Mouse (Mus musculus) liver, embryonic 11.5 days (tissue): ENCODE data around the gene Rph3al. TPM values are rescaled to one million over a fixed set of nuclear protein-coding genes. Genes with fewer than 3 reads are reported as not detected.

Experiments used
- ATAC-seq: fragments of 200-750 bp; cut with Nextera tagmentation; replicated peaks from 2 replicates; pipeline ENCODE4 v1.8.0; 2017; ENCODE audit warnings: moderate number of reproducible peaks, mild to moderate bottlenecking, moderate TSS enrichment, moderate library complexity; ENCODE audit not compliant: low FRiP score
- DNase-seq: peaks from one replicate; pipeline ENCODE4 v3.0.0-alpha.2; 2017; ENCODE audit warnings: low spot score
- H3K27ac ChIP-seq: fragments of 300-500 bp; sonication (generic); 2 replicates; pipeline ENCODE4 v1.5.1; 2014; ENCODE audit warnings: mild to moderate bottlenecking, low read depth, low read length, control low read depth
- H3K27me3 ChIP-seq: fragments of 300-500 bp; sonication (generic); replicated peaks from 2 replicates; pipeline ENCODE4 v1.6.1; 2014; ENCODE audit warnings: low read length, mixed read lengths; ENCODE audit not compliant: control insufficient read depth, insufficient read depth
- H3K36me3 ChIP-seq: fragments of 300-500 bp; sonication (generic); 2 replicates; pipeline ENCODE4 v1.6.1; 2014; ENCODE audit warnings: mild to moderate bottlenecking, low read length, moderate library complexity, mixed read lengths; ENCODE audit not compliant: control insufficient read depth, insufficient read depth
- H3K4me1 ChIP-seq: fragments of 300-500 bp; sonication (generic); replicated peaks from 2 replicates; pipeline ENCODE4 v1.6.1; 2014; ENCODE audit warnings: low read length, mixed read lengths; ENCODE audit not compliant: control insufficient read depth, insufficient read depth
- H3K4me2 ChIP-seq: fragments of 300-500 bp; sonication (generic); 2 replicates; pipeline ENCODE4 v1.6.1; 2014; ENCODE audit warnings: mild to moderate bottlenecking, control low read depth, moderate library complexity
- H3K4me3 ChIP-seq: fragments of 300-500 bp; sonication (generic); 2 replicates; pipeline ENCODE4 v1.5.1; 2014; ENCODE audit warnings: low read depth, low read length, control low read depth
- H3K9ac ChIP-seq: fragments of 300-500 bp; sonication (generic); 2 replicates; pipeline ENCODE4 v1.6.1; 2014; ENCODE audit warnings: low read depth, low read length, control low read depth
- H3K9me3 ChIP-seq: fragments of 300-500 bp; sonication (generic); 2 replicates; pipeline ENCODE4 v1.6.1; 2016; ENCODE audit warnings: low read length, inconsistent platforms, mixed read lengths; ENCODE audit not compliant: control insufficient read depth
- WGBS: fragments of 180-500 bp; shearing (Covaris S2); extraction: QIAGEN DNeasy Blood & Tissue Kit; methylation state at CpG from one replicate; pipeline ENCODE4 v1.1.7; 2014; 5-methylcytosine and 5-hydroxymethylcytosine counted together
- polyA plus RNA-seq: library from polyadenylated mRNA; unstranded; fragments of >200 nt; fragmentation: Nextera tagmentation; extraction: Ambion mirVana; gene quantifications from 2 replicates; pipeline ENCODE4 v1.2.1, GENCODE M21; 2014

Gene Rph3al
- polyA plus RNA-seq, 1 experiment from 2014 or later: 1.5 TPM

DNA sequence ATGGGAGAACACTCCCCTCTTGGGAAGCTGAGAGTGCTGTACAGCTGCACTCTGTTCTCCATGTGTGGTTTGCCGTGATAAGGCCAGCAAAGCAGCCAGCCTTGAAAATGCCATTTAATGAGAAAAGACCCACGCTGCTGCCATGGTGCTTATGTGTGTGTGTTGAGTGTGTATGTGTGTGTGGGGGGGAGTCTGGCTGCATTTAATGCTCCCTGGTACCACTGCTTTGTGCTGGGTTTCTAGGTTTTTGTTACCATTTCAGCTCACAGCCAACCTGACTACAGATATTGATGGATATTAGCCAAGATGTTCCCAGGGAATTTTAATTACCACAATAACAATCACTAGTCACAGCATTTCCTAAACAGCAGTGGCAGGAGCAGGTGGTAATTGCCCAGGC lies 79.3 kb downstream of the Rph3al start:
- no peak overlapping the region for H3K9ac ChIP-seq
- H3K36me3 ChIP-seq: no peaks in the 10 kb centered on the region
- ATAC-seq (no peak), DNase-seq (no peak)
- 79% methylated on average over 2 of the region's 2 CpGs for WGBS
- no peak overlapping the region for H3K4me3 ChIP-seq
- no peak overlapping the region for H3K27ac ChIP-seq
- no peaks in the 10 kb centered on the region for H3K27me3 ChIP-seq
- H3K9me3 ChIP-seq: no peaks in the 10 kb centered on the region
- H3K4me2 ChIP-seq: no peak overlapping the region
- H3K4me1 ChIP-seq: no peaks in the 10 kb centered on the region

DNA sequence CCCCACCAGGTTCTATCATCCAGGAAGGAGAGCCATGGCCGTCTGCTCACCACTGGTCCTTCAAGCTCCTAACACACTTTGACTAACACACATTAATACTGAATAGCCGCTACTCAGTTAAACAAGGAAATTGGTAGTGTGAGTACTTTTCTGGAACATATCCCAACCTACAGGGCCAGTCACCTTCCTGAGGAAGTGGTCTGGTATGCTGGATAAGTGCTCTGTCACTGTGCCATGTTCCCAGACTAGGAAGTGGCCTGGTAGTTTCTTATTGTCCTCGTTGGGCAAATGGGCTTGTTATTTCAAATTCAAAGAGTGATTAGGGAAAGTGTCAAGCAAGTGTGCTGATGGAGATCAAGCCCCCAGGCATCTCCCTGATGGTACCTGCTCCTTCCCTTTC lies 80.4 kb downstream of the Rph3al start:
- ATAC-seq (no peak), DNase-seq (no peak)
- H3K9ac ChIP-seq: no peak overlapping the region
- no peaks in the 10 kb centered on the region for H3K9me3 ChIP-seq
- H3K4me2 ChIP-seq: no peak overlapping the region
- no peak overlapping the region for H3K27ac ChIP-seq
- 38% methylated on average over 3 of the region's 3 CpGs for WGBS
- no peak overlapping the region for H3K4me3 ChIP-seq
- no peaks in the 10 kb centered on the region for H3K27me3 ChIP-seq
- no peaks in the 10 kb centered on the region for H3K4me1 ChIP-seq
- H3K36me3 ChIP-seq: no peaks in the 10 kb centered on the region

DNA sequence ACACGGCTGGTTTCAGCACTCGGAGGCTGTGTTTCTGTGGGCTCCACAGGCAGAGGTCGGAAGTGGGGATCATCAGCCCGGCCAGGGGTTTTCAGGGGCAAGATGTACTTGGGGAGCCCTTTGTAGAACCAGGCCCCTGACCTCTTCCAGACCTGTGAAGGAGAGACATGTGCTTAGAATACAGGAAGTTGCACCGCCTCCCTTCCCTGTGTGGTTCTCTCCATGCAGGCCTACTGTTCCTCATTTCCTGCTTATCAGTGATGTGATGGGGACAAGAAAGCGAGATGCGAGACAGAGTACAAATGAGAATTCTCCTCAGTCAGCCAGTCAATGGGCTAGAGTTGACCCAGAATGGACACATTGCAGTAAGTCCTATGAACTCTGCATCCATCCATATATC lies 83.9 kb downstream of the Rph3al start:
- H3K9me3 ChIP-seq: no peaks in the 10 kb centered on the region
- no peak overlapping the region for H3K27ac ChIP-seq
- no peaks in the 10 kb centered on the region for H3K27me3 ChIP-seq
- no peak overlapping the region for H3K4me3 ChIP-seq
- DNase-seq: no peak
- WGBS: 66% methylated on average over 7 of the region's 7 CpGs
- ATAC-seq: no peak
- H3K36me3 ChIP-seq: no peaks in the 10 kb centered on the region
- H3K4me2 ChIP-seq: no peak overlapping the region
- H3K9ac ChIP-seq: no peak overlapping the region
- H3K4me1 ChIP-seq: no peaks in the 10 kb centered on the region

DNA sequence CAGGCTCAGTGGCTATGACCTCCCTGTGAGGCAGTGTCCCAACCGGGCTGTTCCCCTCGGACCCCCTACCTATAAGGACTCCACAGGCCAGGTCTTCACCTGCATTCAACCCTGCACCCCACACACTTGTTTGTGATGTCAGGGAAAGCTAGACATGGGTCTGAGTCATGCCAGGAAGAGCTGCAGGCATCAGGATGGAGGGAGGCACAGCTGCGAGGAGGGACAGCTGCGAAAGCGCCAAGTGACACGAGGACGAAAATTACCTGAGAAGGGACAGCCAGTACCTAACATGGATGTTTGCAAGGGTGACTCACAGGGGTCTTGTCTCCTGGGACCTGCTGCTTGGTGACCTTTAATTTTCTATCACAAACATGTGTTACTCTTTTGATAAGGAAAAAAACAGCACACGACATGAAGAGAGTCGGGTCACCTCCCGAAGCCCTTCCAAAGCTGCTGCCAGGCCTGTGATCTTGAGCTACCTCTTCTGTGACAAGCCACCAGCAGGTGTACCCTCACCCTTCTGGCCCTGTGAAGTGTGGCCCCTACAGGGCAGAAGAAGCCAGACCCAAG lies 85.1 kb downstream of the Rph3al start:
- no peak for DNase-seq
- Histone ChIP-seq H3K36me3 (no peaks in the 10 kb centered on the region), H3K27me3 (no peaks in the 10 kb centered on the region), H3K27ac (no peak overlapping the region), H3K9me3 (no peaks in the 10 kb centered on the region), H3K4me2 (no peak overlapping the region), H3K9ac (no peak overlapping the region), H3K4me3 (no peak overlapping the region), H3K4me1 (no peaks in the 10 kb centered on the region)
- no peak for ATAC-seq
- 81% methylated on average over 10 of the region's 10 CpGs for WGBS

DNA sequence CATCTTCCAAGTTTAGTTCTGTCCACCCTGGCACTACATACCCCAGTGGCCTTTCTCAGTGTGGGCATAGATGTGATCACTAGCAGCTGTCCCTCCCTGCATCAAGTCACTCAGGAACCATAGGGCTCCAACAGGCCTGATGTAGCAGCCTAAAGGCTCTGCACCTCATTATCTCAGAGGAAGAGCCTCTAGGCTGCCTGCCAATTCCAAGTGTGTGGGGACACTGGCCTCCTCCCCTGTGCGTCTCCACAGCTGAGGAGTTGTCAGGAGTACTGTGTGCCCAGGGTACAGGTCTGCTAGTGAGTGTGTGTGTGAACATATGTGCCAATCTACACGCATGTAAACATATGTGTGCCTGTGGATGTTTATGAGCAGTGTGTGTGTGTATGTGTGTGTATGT lies 85.7 kb downstream of the Rph3al start:
- Histone ChIP-seq H3K27me3 (no peaks in the 10 kb centered on the region), H3K4me1 (no peaks in the 10 kb centered on the region), H3K27ac (no peak overlapping the region), H3K36me3 (no peaks in the 10 kb centered on the region), H3K4me3 (no peak overlapping the region), H3K4me2 (no peak overlapping the region), H3K9me3 (no peaks in the 10 kb centered on the region), H3K9ac (no peak overlapping the region)
- 65% methylated on average over 2 of the region's 2 CpGs for WGBS
- DNase-seq: no peak
- no peak for ATAC-seq

DNA sequence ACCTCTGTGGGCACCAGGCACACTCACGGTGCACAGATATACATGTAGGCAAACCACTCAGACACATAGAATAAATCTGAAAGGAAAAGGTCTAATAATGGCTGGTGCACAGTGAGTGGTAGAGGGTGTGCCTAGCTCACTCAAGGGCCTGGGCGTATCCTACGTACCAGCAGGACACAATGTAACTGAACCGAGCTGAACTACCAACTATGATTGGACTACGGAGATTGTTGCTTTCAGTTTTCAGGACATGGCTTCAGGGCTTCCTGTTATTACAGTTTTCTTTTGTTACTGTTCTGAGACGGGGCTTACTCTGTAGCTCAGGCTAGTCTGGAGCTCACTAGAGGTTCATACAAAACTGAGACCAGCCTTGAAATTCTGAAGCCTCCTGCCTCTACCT lies 88.7 kb downstream of the Rph3al start:
- H3K4me1 ChIP-seq: peaks cover 4% of the 10 kb centered on the region
- no peaks in the 10 kb centered on the region for H3K27me3 ChIP-seq
- DNase-seq (no peak), ATAC-seq (no peak)
- no peak overlapping the region for H3K4me2 ChIP-seq
- no peaks in the 10 kb centered on the region for H3K9me3 ChIP-seq
- H3K4me3 ChIP-seq: no peak overlapping the region
- no peak overlapping the region for H3K9ac ChIP-seq
- H3K36me3 ChIP-seq: no peaks in the 10 kb centered on the region
- WGBS: 79% methylated on average over 6 of the region's 6 CpGs
- H3K27ac ChIP-seq: no peak overlapping the region

DNA sequence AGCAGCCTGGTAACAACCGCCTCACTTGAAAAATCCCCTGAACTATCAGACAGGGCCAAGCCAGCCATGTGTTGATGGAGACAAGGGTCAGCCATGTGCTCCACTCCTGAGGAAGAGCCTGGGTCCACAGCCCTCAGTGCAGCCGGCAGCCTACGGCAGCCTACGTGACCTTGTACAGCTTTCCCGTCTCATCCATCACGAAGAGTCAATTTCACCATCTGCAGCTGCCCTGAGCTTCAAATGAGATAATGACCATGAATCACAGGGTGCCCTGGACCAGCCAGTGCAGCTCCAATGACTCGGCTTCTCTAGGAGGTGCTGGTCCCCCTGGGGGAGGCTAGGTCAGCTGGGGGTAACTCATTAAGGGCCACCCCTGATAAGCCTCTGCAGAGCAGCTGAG lies 91.6 kb downstream of the Rph3al start:
- 52% methylated on average over 7 of the region's 7 CpGs for WGBS
- H3K9ac ChIP-seq: no peak overlapping the region
- no peaks in the 10 kb centered on the region for H3K27me3 ChIP-seq
- ATAC-seq: no peak
- H3K9me3 ChIP-seq: no peaks in the 10 kb centered on the region
- peaks cover 4% of the 10 kb centered on the region for H3K4me1 ChIP-seq
- no peak overlapping the region for H3K4me3 ChIP-seq
- no peak for DNase-seq
- H3K4me2 ChIP-seq: no peak overlapping the region
- no peaks in the 10 kb centered on the region for H3K36me3 ChIP-seq
- no peak overlapping the region for H3K27ac ChIP-seq

DNA sequence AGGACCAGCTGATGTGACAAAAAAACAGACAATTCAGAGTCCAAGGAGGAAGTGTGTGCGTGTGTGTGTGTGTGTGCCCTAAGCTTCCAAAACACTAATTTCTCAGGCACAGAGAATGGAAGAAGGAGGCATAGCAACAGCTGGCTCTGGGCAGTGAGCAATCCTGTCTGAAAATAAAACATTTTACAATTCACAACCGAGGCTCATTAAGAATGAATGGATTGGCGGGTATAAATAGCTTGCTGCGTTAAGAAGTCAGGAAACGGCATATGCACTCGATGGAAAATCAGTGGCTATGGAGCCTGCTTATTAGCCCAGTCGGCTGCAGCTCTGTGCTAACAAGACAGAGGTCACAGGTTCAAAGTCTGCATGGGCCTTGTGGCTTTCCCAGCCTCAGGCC lies 92.6 kb downstream of the Rph3al start:
- Histone ChIP-seq H3K36me3 (no peaks in the 10 kb centered on the region), H3K27me3 (no peaks in the 10 kb centered on the region; the same call in 1 of the 2 replicates), H3K9me3 (no peaks in the 10 kb centered on the region), H3K4me1 (peaks cover 7% of the 10 kb centered on the region), H3K27ac (no peak overlapping the region), H3K9ac (no peak overlapping the region), H3K4me2 (no peak overlapping the region), H3K4me3 (no peak overlapping the region)
- DNase-seq (no peak), ATAC-seq (no peak)
- WGBS: 59% methylated on average over 7 of the region's 7 CpGs

DNA sequence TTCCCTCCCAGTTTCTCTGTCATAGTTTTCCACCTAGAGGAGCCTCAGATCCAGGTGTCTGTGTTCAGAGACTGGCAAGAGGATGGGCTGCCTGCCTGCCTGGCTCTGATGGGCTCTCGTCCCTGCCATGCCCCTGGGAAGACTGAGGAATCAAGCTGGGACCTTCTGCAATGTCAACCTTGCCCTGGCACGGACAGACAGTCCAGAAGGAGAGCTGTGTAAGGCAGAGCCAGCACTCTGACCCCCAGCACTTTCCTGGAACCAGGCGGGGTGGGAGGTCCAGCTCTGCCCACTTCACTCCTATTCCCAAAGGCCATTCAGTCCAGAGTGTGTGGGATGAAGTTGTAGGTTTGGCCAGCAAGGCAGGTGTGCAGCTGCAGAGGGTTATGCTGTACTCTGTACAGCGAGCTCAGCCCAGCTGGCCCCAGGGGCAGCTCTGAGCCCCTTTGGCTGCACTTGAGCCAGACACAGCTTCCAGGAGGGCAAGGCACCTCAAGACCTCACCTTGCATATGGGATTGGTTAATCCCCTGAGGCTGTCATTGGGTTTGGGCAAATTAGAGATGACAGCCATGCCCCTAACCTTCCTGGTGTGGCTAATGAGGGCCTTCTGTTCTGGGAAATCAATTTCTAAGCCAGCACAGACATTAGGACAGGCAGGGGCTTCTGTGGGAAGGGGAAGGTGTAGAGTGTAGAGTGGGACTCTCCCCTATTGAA lies 95.2 kb downstream of the Rph3al start:
- no peak overlapping the region for H3K4me3 ChIP-seq
- no peak overlapping the region for H3K9ac ChIP-seq
- H3K9me3 ChIP-seq: no peaks in the 10 kb centered on the region
- no peak for ATAC-seq
- WGBS: 67% methylated on average over 4 of the region's 4 CpGs
- H3K36me3 ChIP-seq: no peaks in the 10 kb centered on the region
- no peak overlapping the region for H3K4me2 ChIP-seq
- no peak for DNase-seq
- H3K27me3 ChIP-seq: no peaks in the 10 kb centered on the region; the same call in 1 of the 2 replicates
- peaks cover 7% of the 10 kb centered on the region for H3K4me1 ChIP-seq
- no peak overlapping the region for H3K27ac ChIP-seq
